Mouse (Mus musculus): ENCODE data around the gene Phf2. TPM values are rescaled to one million over a fixed set of nuclear protein-coding genes. Genes with fewer than 3 reads are reported as not detected.

Phf2 gene
- 2.9 and 3.9 TPM in 2 replicates for polyA plus RNA-seq (2015; fragmentation: Nextera tagmentation; extraction: Ambion mirVana)

DNA sequence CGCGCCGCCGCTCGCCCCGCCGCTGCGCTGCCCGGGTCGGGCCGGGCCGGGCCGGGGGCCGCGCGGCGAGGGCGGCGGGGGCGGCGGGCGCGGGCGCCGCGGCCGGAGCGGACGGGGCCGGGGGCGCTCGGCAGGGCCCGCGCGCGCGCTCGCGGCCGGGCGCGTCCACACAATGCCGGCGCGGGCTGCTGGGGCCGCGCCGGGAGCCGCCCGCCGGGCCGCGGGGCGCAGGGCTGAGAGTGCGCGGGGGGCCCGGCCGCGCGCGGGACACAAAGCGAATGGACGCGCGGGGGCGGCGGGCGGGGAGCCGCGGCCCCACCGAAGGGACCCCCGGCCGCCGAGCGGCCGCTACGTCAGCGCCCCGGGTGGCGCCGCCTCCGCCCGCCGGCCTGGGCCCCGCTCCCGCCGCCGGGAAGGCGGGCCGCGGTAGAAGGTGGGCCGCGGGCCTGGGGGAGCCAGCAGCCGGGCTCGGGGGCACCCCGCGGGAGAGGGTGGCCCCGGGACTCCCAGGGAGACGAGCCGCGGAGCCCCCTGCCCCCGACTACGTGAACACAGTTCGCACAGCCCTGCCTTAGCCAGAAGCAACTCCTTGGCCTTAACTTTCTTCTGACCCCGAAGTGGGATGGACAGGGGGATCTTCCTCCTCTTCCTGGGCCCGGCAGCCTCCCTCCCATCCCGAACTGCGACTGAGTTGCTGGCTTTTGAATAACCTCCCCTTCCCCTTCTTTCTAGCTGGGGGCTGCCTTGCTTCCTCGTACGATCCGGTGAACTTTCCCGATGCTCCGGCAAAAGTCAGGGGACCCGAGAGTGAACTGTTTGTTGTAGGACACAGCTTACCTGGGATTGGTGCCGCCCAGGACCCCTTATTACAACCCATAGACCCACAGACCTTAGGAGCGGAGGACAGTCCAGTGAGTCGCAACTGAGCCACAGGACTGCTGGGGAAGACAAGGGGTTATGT lies at the start of gene Phf2:
Gene Phf2 (minus strand): TSS at position 349 of the 961 bp plus-strand sequence.

Other genes starting within 250 kb of the Phf2 start
- gene Ptpdc1, start 245.5 kb downstream of the Phf2 start, polyA plus RNA-seq (2015; fragmentation: Nextera tagmentation; extraction: Ambion mirVana) = 6.0 and 7.1 TPM in 2 replicates
- gene Barx1, start 208.1 kb downstream of the Phf2 start, polyA plus RNA-seq (2015; fragmentation: Nextera tagmentation; extraction: Ambion mirVana) = 0.18 and 0.41 TPM in 2 replicates
- 15.1 and 18.2 TPM in 2 replicates for gene Fam120a, start 96.9 kb upstream of the Phf2 start, polyA plus RNA-seq (2015; fragmentation: Nextera tagmentation; extraction: Ambion mirVana)